Comparison of ENCODE assay signal across 8 mouse cellular contexts in the genomic region with DNA sequence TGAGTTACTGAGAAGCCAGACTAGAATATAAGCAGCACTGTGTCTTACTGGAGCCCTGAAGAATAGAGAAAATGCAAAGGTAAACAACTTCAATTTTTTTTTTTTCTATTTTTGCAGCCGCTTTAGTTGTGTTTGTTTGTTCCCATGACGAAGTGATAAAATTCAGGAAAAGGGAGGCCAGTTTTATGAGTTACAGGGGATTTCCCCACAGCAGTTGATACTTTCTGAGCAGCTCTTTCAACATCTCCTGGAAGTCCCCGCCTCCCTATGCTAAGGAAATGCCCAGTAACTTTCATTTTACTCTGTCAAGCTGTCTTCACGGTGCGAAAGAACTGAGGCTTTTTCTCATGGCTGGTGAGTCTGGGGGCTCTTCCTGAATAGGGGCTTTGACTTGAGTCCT. TPM values are rescaled to one million over a fixed set of nuclear protein-coding genes. Genes with fewer than 3 reads are reported as not detected.
A peak's percentile ranks its signal among the peaks of the same experiment; 100 is the strongest.
DNase-seq lines count a peak whose midpoint lies in the region; ATAC-seq and TF ChIP-seq lines count a peak whose summit lies in the region.

A gene (plus strand): TSS at position 268 of the 400 bp plus-strand sequence.

- no peak within 1 kb of the TSS for H3K9ac ChIP-seq in heart, embryonic 15.5 days
- no peak within 1 kb of the TSS for H3K9ac ChIP-seq in liver, embryonic 12.5 days
- H3K9ac ChIP-seq in stomach, embryonic 16.5 days (ENCODE audit: low read length), result no peak within 1 kb of the TSS
- H3K9ac ChIP-seq in hindbrain, embryonic 13.5 days, result no peak within 1 kb of the TSS

- H3K4me1 ChIP-seq in spleen, adult 2 months (ENCODE audit: control insufficient read depth, insufficient read depth, insufficient read length), result no peaks in the 10 kb centered on the region
- no peaks in the 10 kb centered on the region for H3K4me1 ChIP-seq in heart, embryonic 15.5 days (replicated peaks)
- no peaks in the 10 kb centered on the region for H3K4me1 ChIP-seq in liver, embryonic 12.5 days
- H3K4me1 ChIP-seq in stomach, embryonic 16.5 days (ENCODE audit: control insufficient read depth, insufficient read depth, low read length), result no peaks in the 10 kb centered on the region
- H3K4me1 ChIP-seq in hindbrain, embryonic 13.5 days (replicated peaks), result no peaks in the 10 kb centered on the region

- H3K4me3 ChIP-seq in spleen, adult 2 months (ENCODE audit: extremely low read depth, insufficient read depth, insufficient read length), result peak within 1 kb of the TSS; percentile 59
- H3K4me3 ChIP-seq in heart, embryonic 15.5 days, result peak within 1 kb of the TSS; percentile 28
- H3K4me3 ChIP-seq in liver, embryonic 12.5 days, result no peak within 1 kb of the TSS; the same call in 1 of the 2 replicates
- peak within 1 kb of the TSS; percentile 9; the same call in 1 of the 2 replicates for H3K4me3 ChIP-seq in stomach, embryonic 16.5 days (replicated peaks; ENCODE audit: low read length)
- no peak within 1 kb of the TSS for H3K4me3 ChIP-seq in hindbrain, embryonic 13.5 days

- H3K27ac ChIP-seq in spleen, adult 2 months (ENCODE audit: insufficient read depth, low read length), result 0 out of 2 replicates have a peak within 1 kb of the TSS, but pooled peaks have one; percentile 18
- H3K27ac ChIP-seq in heart, embryonic 15.5 days, result no peak within 1 kb of the TSS
- no peak within 1 kb of the TSS for H3K27ac ChIP-seq in liver, embryonic 12.5 days
- no peak within 1 kb of the TSS for H3K27ac ChIP-seq in stomach, embryonic 16.5 days (ENCODE audit: low read length)
- no peak within 1 kb of the TSS for H3K27ac ChIP-seq in hindbrain, embryonic 13.5 days

- H3K4me2 ChIP-seq in heart, embryonic 15.5 days, result peak within 1 kb of the TSS; percentile 37
- 0 out of 2 replicates have a peak within 1 kb of the TSS, but pooled peaks have one; percentile 8 for H3K4me2 ChIP-seq in liver, embryonic 12.5 days
- H3K4me2 ChIP-seq in stomach, embryonic 16.5 days (ENCODE audit: low read depth, low read length), result no peak within 1 kb of the TSS
- no peak within 1 kb of the TSS for H3K4me2 ChIP-seq in hindbrain, embryonic 13.5 days

- no peak; the same call in 1 of the 2 replicates for TF ChIP-seq POLR2A in spleen, adult 2 months (IDR thresholded peaks at IDR 0.05; ENCODE audit: low read depth, low read length)

- TF ChIP-seq CTCF in spleen, adult 2 months (IDR thresholded peaks at IDR 0.05; ENCODE audit: extremely low read depth, insufficient read depth, insufficient read length, insufficient replicate concordance), result no peak

- peak in 1 of 2 experiments; percentile 16 for DNase-seq in spleen, adult 2 months (ENCODE audit: low read depth in 1 of 2, low spot score in 2 of 2)
- DNase-seq in spleen, postnatal 4 days (ENCODE audit: low spot score in 2 of 2), result no peak
- DNase-seq in cerebellum, postnatal 25 days, result no peak
- no peak for DNase-seq in ovary, postnatal 36 days (ENCODE audit: low spot score)

- no peaks in the 10 kb centered on the region for H3K27me3 ChIP-seq in spleen, adult 2 months (ENCODE audit: control insufficient read depth, insufficient read depth, low read length)
- H3K27me3 ChIP-seq in heart, embryonic 15.5 days, result no peaks in the 10 kb centered on the region
- no peaks in the 10 kb centered on the region for H3K27me3 ChIP-seq in liver, embryonic 12.5 days (replicated peaks)
- H3K27me3 ChIP-seq in stomach, embryonic 16.5 days (ENCODE audit: control insufficient read depth, insufficient read depth, low read length), result no peaks in the 10 kb centered on the region
- H3K27me3 ChIP-seq in hindbrain, embryonic 13.5 days, result no peaks in the 10 kb centered on the region

- ATAC-seq in heart, embryonic 15.5 days (replicated peaks; ENCODE audit: insufficient number of reproducible peaks, insufficient read depth, low FRiP score, low read depth), result no peak
- no peak for ATAC-seq in liver, embryonic 12.5 days
- peak; percentile 56; the same call in 1 of the 2 replicates for ATAC-seq in stomach, embryonic 16.5 days (ENCODE audit: insufficient read depth, low FRiP score)
- ATAC-seq in hindbrain, embryonic 13.5 days (ENCODE audit: low FRiP score), result no peak

- H3K36me3 ChIP-seq in spleen, adult 2 months (ENCODE audit: control insufficient read depth, insufficient read depth, low read length), result no peaks in the 10 kb centered on the region
- no peaks in the 10 kb centered on the region for H3K36me3 ChIP-seq in heart, embryonic 15.5 days
- H3K36me3 ChIP-seq in liver, embryonic 12.5 days, result no peaks in the 10 kb centered on the region
- H3K36me3 ChIP-seq in stomach, embryonic 16.5 days (ENCODE audit: control insufficient read depth, insufficient read depth, low read length), result no peaks in the 10 kb centered on the region
- no peaks in the 10 kb centered on the region for H3K36me3 ChIP-seq in hindbrain, embryonic 13.5 days

- no peaks in the 10 kb centered on the region for H3K9me3 ChIP-seq in heart, embryonic 15.5 days (replicated peaks)
- H3K9me3 ChIP-seq in liver, embryonic 12.5 days (replicated peaks), result no peaks in the 10 kb centered on the region
- no peaks in the 10 kb centered on the region for H3K9me3 ChIP-seq in stomach, embryonic 16.5 days (replicated peaks; ENCODE audit: control insufficient read depth, low read length)
- H3K9me3 ChIP-seq in hindbrain, embryonic 13.5 days, result no peaks in the 10 kb centered on the region

- 2% methylated on average over 5 of the region's 5 CpGs for WGBS in spleen, adult 2 months
- 34% methylated on average over 5 of the region's 5 CpGs for WGBS in heart, embryonic 15.5 days
- WGBS in liver, embryonic 12.5 days (ENCODE audit: insufficient replicate concordance), result 42% methylated on average over 5 of the region's 5 CpGs
- WGBS in stomach, embryonic 16.5 days, result 38% methylated on average over 5 of the region's 5 CpGs
- 64% methylated on average over 5 of the region's 5 CpGs for WGBS in hindbrain, embryonic 13.5 days

RNA-seq across cellular contexts. Expression of the gene that starts here (rescaled TPM):
- polyA plus RNA-seq in spleen, adult 2 months (2012; rRNA removed), result 2.3 and 4.1 TPM in 2 replicates
- polyA plus RNA-seq in heart, embryonic 15.5 days (2015; fragmentation: Nextera tagmentation; extraction: Ambion mirVana), result 2.1 and 2.6 TPM in 2 replicates
- 0.36 and 0.61 TPM in 2 replicates for polyA plus RNA-seq in liver, embryonic 12.5 days (2016; fragmentation: Nextera tagmentation; extraction: Ambion mirVana)
- 1.3 and 2.1 TPM in 2 replicates for polyA plus RNA-seq in stomach, embryonic 16.5 days (2015; fragmentation: Nextera tagmentation; extraction: Ambion mirVana)
- 0.43 and 0.61 TPM in 2 replicates for polyA plus RNA-seq in hindbrain, embryonic 13.5 days (2015; fragmentation: Nextera tagmentation; extraction: Ambion mirVana)

Comparison
In these comparisons a context has a peak if more than half of its experiments do, and no peak if none do; other contexts are left out.
1. H3K4me3 ChIP-seq: peak in spleen, adult 2 months (single experiment), heart, embryonic 15.5 days (single experiment) and stomach, embryonic 16.5 days (single experiment); none in liver, embryonic 12.5 days (single experiment) and hindbrain, embryonic 13.5 days (single experiment).
2. H3K4me2 ChIP-seq: peak in heart, embryonic 15.5 days (single experiment) and liver, embryonic 12.5 days (single experiment); none in stomach, embryonic 16.5 days (single experiment) and hindbrain, embryonic 13.5 days (single experiment).